In genomic region chr8:84975434-84975833, GRCm38 (mm10) we compare ENCODE assay signal across 8 mouse cellular contexts. TPM values are rescaled to one million over a fixed set of nuclear protein-coding genes. Genes with fewer than 3 reads are reported as not detected.
A peak's percentile ranks its signal among the peaks of the same experiment; 100 is the strongest.
DNase-seq lines count a peak whose midpoint lies in the region; ATAC-seq and TF ChIP-seq lines count a peak whose summit lies in the region.

No protein-coding gene starts in this region.

- peaks cover 12% of the 10 kb centered on the region; the same call in 1 of the 2 replicates for H3K4me1 ChIP-seq in intestine, postnatal 0 days (replicated peaks; ENCODE audit: control insufficient read depth, insufficient read depth, low read length)
- peaks cover 98% of the 10 kb centered on the region for H3K4me1 ChIP-seq in liver, embryonic 12.5 days
- peaks cover 57% of the 10 kb centered on the region for H3K4me1 ChIP-seq in neural tube, embryonic 12.5 days

- DNase-seq in left cerebral cortex, adult 18-20 months (ENCODE audit: low spot score in 2 of 2): peak; percentile 56 to 62
- no peak for DNase-seq in left cerebral cortex, adult 11 months (ENCODE audit: low spot score)
- peak; percentile 68 for DNase-seq in brain, embryonic 14.5 days (ENCODE audit: low read depth)
- peak; percentile 62 for DNase-seq in gastrocnemius, postnatal 10 days
- peak; percentile 90 for DNase-seq in thymus, postnatal 4 days

- TF ChIP-seq CTCF in brain, embryonic 14.5 days (IDR thresholded peaks at IDR 0.05; ENCODE audit: borderline replicate concordance, extremely low read depth, insufficient read depth, insufficient read length): peak; percentile 80
- peak; percentile 92 for TF ChIP-seq CTCF in intestine, postnatal 0 days (IDR thresholded peaks at IDR 0.05; ENCODE audit: low read depth)

- H3K4me3 ChIP-seq in intestine, postnatal 0 days (ENCODE audit: low read depth, low read length): peak overlapping the region; percentile 80
- peak overlapping the region; percentile 81 for H3K4me3 ChIP-seq in liver, embryonic 12.5 days
- H3K4me3 ChIP-seq in neural tube, embryonic 12.5 days: no peak overlapping the region

- ATAC-seq in intestine, postnatal 0 days: no peak
- ATAC-seq in liver, embryonic 12.5 days: no peak
- no peak for ATAC-seq in neural tube, embryonic 12.5 days (ENCODE audit: low FRiP score, low read depth)

- peaks cover 27% of the 10 kb centered on the region for H3K36me3 ChIP-seq in intestine, postnatal 0 days (ENCODE audit: control insufficient read depth, insufficient read depth)
- H3K36me3 ChIP-seq in liver, embryonic 12.5 days: peaks cover 52% of the 10 kb centered on the region
- H3K36me3 ChIP-seq in neural tube, embryonic 12.5 days: peaks cover 36% of the 10 kb centered on the region

- H3K9ac ChIP-seq in intestine, postnatal 0 days (ENCODE audit: low read depth, low read length): no peak overlapping the region
- H3K9ac ChIP-seq in liver, embryonic 12.5 days: peak overlapping the region; percentile 94
- no peak overlapping the region for H3K9ac ChIP-seq in neural tube, embryonic 12.5 days

- TF ChIP-seq POLR2A in brain, embryonic 14.5 days (IDR thresholded peaks at IDR 0.05; ENCODE audit: borderline replicate concordance, extremely low read depth, insufficient read depth, insufficient read length, poor library complexity, severe bottlenecking): no peak

- WGBS in intestine, postnatal 0 days: 37% methylated on average over 7 of the region's 7 CpGs
- WGBS in liver, embryonic 12.5 days (ENCODE audit: insufficient replicate concordance): 23% methylated on average over 7 of the region's 7 CpGs
- 37% methylated on average over 7 of the region's 7 CpGs for WGBS in neural tube, embryonic 12.5 days

- no peaks in the 10 kb centered on the region for H3K27me3 ChIP-seq in intestine, postnatal 0 days (replicated peaks; ENCODE audit: control insufficient read depth, insufficient read depth, low read length)
- H3K27me3 ChIP-seq in liver, embryonic 12.5 days (replicated peaks): no peaks in the 10 kb centered on the region
- H3K27me3 ChIP-seq in neural tube, embryonic 12.5 days (replicated peaks): peaks cover 28% of the 10 kb centered on the region

- peak overlapping the region; percentile 96 for H3K4me2 ChIP-seq in intestine, postnatal 0 days (replicated peaks; ENCODE audit: low read depth)
- H3K4me2 ChIP-seq in liver, embryonic 12.5 days: peak overlapping the region; percentile 94
- peak overlapping the region; percentile 98 for H3K4me2 ChIP-seq in neural tube, embryonic 12.5 days (replicated peaks)

- no peaks in the 10 kb centered on the region for H3K9me3 ChIP-seq in intestine, postnatal 0 days (ENCODE audit: control insufficient read depth)
- H3K9me3 ChIP-seq in liver, embryonic 12.5 days (replicated peaks): no peaks in the 10 kb centered on the region
- no peaks in the 10 kb centered on the region for H3K9me3 ChIP-seq in neural tube, embryonic 12.5 days

- peak overlapping the region; percentile 97 for H3K27ac ChIP-seq in intestine, postnatal 0 days (ENCODE audit: low read depth, low read length)
- peak overlapping the region; percentile 97 for H3K27ac ChIP-seq in liver, embryonic 12.5 days
- no peak overlapping the region for H3K27ac ChIP-seq in neural tube, embryonic 12.5 days

RNA-seq across cellular contexts. Expression of gene Junb, which starts 3.1 kb away (rescaled TPM):
- 100 to 1,000 TPM; 119 to 130 TPM for total RNA-seq in left cerebral cortex, adult 18-20 months (2021)
- 6.7 and 7.1 TPM in 2 replicates for polyA plus RNA-seq in brain, embryonic 14.5 days (2012; rRNA removed)
- total RNA-seq in gastrocnemius, postnatal 10 days (2021): 1 to 10 TPM; 5.8 to 8.9 TPM
- polyA plus RNA-seq in intestine, postnatal 0 days (2015; fragmentation: Nextera tagmentation; extraction: Ambion mirVana): 42.8 and 47.6 TPM in 2 replicates
- 18.0 and 18.3 TPM in 2 replicates for polyA plus RNA-seq in liver, embryonic 12.5 days (2016; fragmentation: Nextera tagmentation; extraction: Ambion mirVana)
- polyA plus RNA-seq in neural tube, embryonic 12.5 days (2016; fragmentation: Nextera tagmentation; extraction: Ambion mirVana): 9.9 TPM in 2 replicates

RNA-seq across cellular contexts. Expression of gene Rnaseh2a, which starts 5.9 kb away (rescaled TPM):
- 10 to 100 TPM; 45.8 to 59.8 TPM for total RNA-seq in left cerebral cortex, adult 18-20 months (2021)
- polyA plus RNA-seq in brain, embryonic 14.5 days (2012; rRNA removed): 41.8 and 51.3 TPM in 2 replicates
- total RNA-seq in gastrocnemius, postnatal 10 days (2021): 10 to 100 TPM; 26.7 to 36.8 TPM
- 53.2 and 57.6 TPM in 2 replicates for polyA plus RNA-seq in intestine, postnatal 0 days (2015; fragmentation: Nextera tagmentation; extraction: Ambion mirVana)
- polyA plus RNA-seq in liver, embryonic 12.5 days (2016; fragmentation: Nextera tagmentation; extraction: Ambion mirVana): 149 and 150 TPM in 2 replicates
- 78.4 and 85.2 TPM in 2 replicates for polyA plus RNA-seq in neural tube, embryonic 12.5 days (2016; fragmentation: Nextera tagmentation; extraction: Ambion mirVana)

RNA-seq across cellular contexts. Expression of gene Prdx2, which starts 6.0 kb away (rescaled TPM):
- total RNA-seq in left cerebral cortex, adult 18-20 months (2021): 100 to 1,000 TPM; 338 to 344 TPM
- 756 and 915 TPM in 2 replicates for polyA plus RNA-seq in brain, embryonic 14.5 days (2012; rRNA removed)
- 100 to 1,000 TPM; 260 to 267 TPM for total RNA-seq in gastrocnemius, postnatal 10 days (2021)
- 313 and 319 TPM in 2 replicates for polyA plus RNA-seq in intestine, postnatal 0 days (2015; fragmentation: Nextera tagmentation; extraction: Ambion mirVana)
- 1,859 and 1,895 TPM in 2 replicates for polyA plus RNA-seq in liver, embryonic 12.5 days (2016; fragmentation: Nextera tagmentation; extraction: Ambion mirVana)
- 1,247 and 1,331 TPM in 2 replicates for polyA plus RNA-seq in neural tube, embryonic 12.5 days (2016; fragmentation: Nextera tagmentation; extraction: Ambion mirVana)

RNA-seq across cellular contexts. Expression of gene Gm49661, which starts 6.2 kb away (rescaled TPM):
- total RNA-seq in left cerebral cortex, adult 18-20 months (2021): not detected
- not detected in 2 replicates for polyA plus RNA-seq in brain, embryonic 14.5 days (2012; rRNA removed)
- total RNA-seq in gastrocnemius, postnatal 10 days (2021): not detected
- polyA plus RNA-seq in intestine, postnatal 0 days (2015; fragmentation: Nextera tagmentation; extraction: Ambion mirVana): 1.3 and 2.1 TPM in 2 replicates
- 1.1 TPM in 1 of 2 replicates, not detected in the other for polyA plus RNA-seq in liver, embryonic 12.5 days (2016; fragmentation: Nextera tagmentation; extraction: Ambion mirVana)
- polyA plus RNA-seq in neural tube, embryonic 12.5 days (2016; fragmentation: Nextera tagmentation; extraction: Ambion mirVana): not detected in 2 replicates

RNA-seq across cellular contexts. Expression of gene Hook2, which starts 15.0 kb away (rescaled TPM):
- total RNA-seq in left cerebral cortex, adult 18-20 months (2021): 1 to 10 TPM; 9.6 to 9.7 TPM
- 21.2 and 27.2 TPM in 2 replicates for polyA plus RNA-seq in brain, embryonic 14.5 days (2012; rRNA removed)
- 1 to 10 TPM; 2.3 to 2.7 TPM for total RNA-seq in gastrocnemius, postnatal 10 days (2021)
- 68.6 and 75.4 TPM in 2 replicates for polyA plus RNA-seq in intestine, postnatal 0 days (2015; fragmentation: Nextera tagmentation; extraction: Ambion mirVana)
- 10.8 and 10.9 TPM in 2 replicates for polyA plus RNA-seq in liver, embryonic 12.5 days (2016; fragmentation: Nextera tagmentation; extraction: Ambion mirVana)
- 17.6 and 18.2 TPM in 2 replicates for polyA plus RNA-seq in neural tube, embryonic 12.5 days (2016; fragmentation: Nextera tagmentation; extraction: Ambion mirVana)
